Mouse (Mus musculus): ENCODE measurements around the gene Ifnb1. TPM values are rescaled to one million over a fixed set of nuclear protein-coding genes. Genes with fewer than 3 reads are reported as not detected.
A peak's percentile ranks its signal among the peaks of the same experiment; 100 is the strongest.

The Ifnb1 gene
- total and polyA plus RNA-seq, 2 experiments from 2014 or later = not detected

GRCm38 (mm10) chr4:88515711-88516211, 6.8 kb downstream of the Ifnb1 start:
- H3K4me3 ChIP-seq (ENCODE audit: low read depth, low read length) = no peak overlapping the region
- DNase-seq (ENCODE audit: low spot score) (no peak), ATAC-seq (ENCODE audit: low FRiP score) (peak; percentile 41; the same call in 1 of the 2 replicates)
- 40% methylated on average over 3 of the region's 4 CpGs for WGBS
- no peaks in the 10 kb centered on the region for H3K4me1 ChIP-seq (ENCODE audit: insufficient read depth, low read length)
- H3K27ac ChIP-seq (ENCODE audit: low read depth, low read length) = no peak overlapping the region; the same call in 1 of the 2 replicates
- no peaks in the 10 kb centered on the region for H3K36me3 ChIP-seq (ENCODE audit: insufficient read depth, low read length)
- no peaks in the 10 kb centered on the region for H3K9me3 ChIP-seq (ENCODE audit: low read length)
- no peaks in the 10 kb centered on the region for H3K27me3 ChIP-seq (ENCODE audit: insufficient read depth, low read length)
- TF ChIP-seq CTCF (IDR thresholded peaks at IDR 0.05) = no peak
- no peak overlapping the region for H3K4me2 ChIP-seq (ENCODE audit: low read depth, low read length, poor library complexity, severe bottlenecking)
- no peak overlapping the region for H3K9ac ChIP-seq (replicated peaks; ENCODE audit: low read length, poor library complexity, severe bottlenecking)

GRCm38 (mm10) chr4:88515250-88515649, 7.3 kb downstream of the Ifnb1 start:
- Histone ChIP-seq H3K9ac (replicated peaks; ENCODE audit: low read length, poor library complexity, severe bottlenecking) (no peak overlapping the region), H3K4me1 (ENCODE audit: insufficient read depth, low read length) (no peaks in the 10 kb centered on the region), H3K36me3 (ENCODE audit: insufficient read depth, low read length) (no peaks in the 10 kb centered on the region), H3K4me2 (ENCODE audit: low read depth, low read length, poor library complexity, severe bottlenecking) (no peak overlapping the region), H3K27ac (ENCODE audit: low read depth, low read length) (no peak overlapping the region), H3K27me3 (ENCODE audit: insufficient read depth, low read length) (no peaks in the 10 kb centered on the region), H3K4me3 (ENCODE audit: low read depth, low read length) (no peak overlapping the region), H3K9me3 (ENCODE audit: low read length) (no peaks in the 10 kb centered on the region)
- no peak for TF ChIP-seq CTCF (IDR thresholded peaks at IDR 0.05)
- DNase-seq (ENCODE audit: low spot score) = no peak
- ATAC-seq (ENCODE audit: low FRiP score) = no peak
- WGBS = 51% methylated on average over 2 of the region's 2 CpGs

GRCm38 (mm10) chr4:88514403-88514802, 8.2 kb downstream of the Ifnb1 start:
- no peaks in the 10 kb centered on the region for H3K9me3 ChIP-seq (ENCODE audit: low read length)
- H3K9ac ChIP-seq (replicated peaks; ENCODE audit: low read length, poor library complexity, severe bottlenecking) = no peak overlapping the region
- H3K4me3 ChIP-seq (ENCODE audit: low read depth, low read length) = no peak overlapping the region
- DNase-seq (ENCODE audit: low spot score) (peak; percentile 21), ATAC-seq (ENCODE audit: low FRiP score) (no peak)
- H3K36me3 ChIP-seq (ENCODE audit: insufficient read depth, low read length) = no peaks in the 10 kb centered on the region
- no peaks in the 10 kb centered on the region for H3K27me3 ChIP-seq (ENCODE audit: insufficient read depth, low read length)
- no peak overlapping the region for H3K4me2 ChIP-seq (ENCODE audit: low read depth, low read length, poor library complexity, severe bottlenecking)
- peak; percentile 75 for TF ChIP-seq CTCF (IDR thresholded peaks at IDR 0.05)
- no peaks in the 10 kb centered on the region for H3K4me1 ChIP-seq (ENCODE audit: insufficient read depth, low read length)
- WGBS = 49% methylated on average over 4 of the region's 4 CpGs
- H3K27ac ChIP-seq (ENCODE audit: low read depth, low read length) = no peak overlapping the region

- Histone ChIP-seq H3K4me3 (ENCODE audit: low read depth, low read length) (no peak overlapping the region), H3K27me3 (ENCODE audit: insufficient read depth, low read length) (no peaks in the 10 kb centered on the region), H3K4me1 (ENCODE audit: insufficient read depth, low read length) (no peaks in the 10 kb centered on the region), H3K36me3 (ENCODE audit: insufficient read depth, low read length) (no peaks in the 10 kb centered on the region), H3K27ac (ENCODE audit: low read depth, low read length) (no peak overlapping the region), H3K9me3 (ENCODE audit: low read length) (no peaks in the 10 kb centered on the region), H3K4me2 (ENCODE audit: low read depth, low read length, poor library complexity, severe bottlenecking) (no peak overlapping the region), H3K9ac (replicated peaks; ENCODE audit: low read length, poor library complexity, severe bottlenecking) (no peak overlapping the region)
- DNase-seq (ENCODE audit: low spot score) (no peak), ATAC-seq (ENCODE audit: low FRiP score) (no peak)
- WGBS = 96% methylated on average over 4 of the region's 4 CpGs
- no peak for TF ChIP-seq CTCF (IDR thresholded peaks at IDR 0.05)
These were observed 8.8 kb downstream of the Ifnb1 start for GRCm38 (mm10) chr4:88513743-88514142.

GRCm38 (mm10) chr4:88503753-88504152, 18.8 kb downstream of the Ifnb1 start:
- H3K4me3 ChIP-seq (ENCODE audit: low read depth, low read length) = no peak overlapping the region
- no peak for DNase-seq (ENCODE audit: low spot score)

GRCm38 (mm10) chr4:88501247-88501646, 21.3 kb downstream of the Ifnb1 start:
- WGBS = 82% methylated on average over 3 of the region's 3 CpGs

More at GRCm38 (mm10) chr4:88503753-88504152, 18.8 kb downstream of the Ifnb1 start:
- 75% methylated on average over 4 of the region's 4 CpGs for WGBS
- H3K4me1 ChIP-seq (ENCODE audit: insufficient read depth, low read length) = no peaks in the 10 kb centered on the region
- no peak overlapping the region for H3K9ac ChIP-seq (replicated peaks; ENCODE audit: low read length, poor library complexity, severe bottlenecking)
- no peak for ATAC-seq (ENCODE audit: low FRiP score)
- H3K27ac ChIP-seq (ENCODE audit: low read depth, low read length) = no peak overlapping the region
- TF ChIP-seq CTCF (IDR thresholded peaks at IDR 0.05) = no peak
- no peaks in the 10 kb centered on the region for H3K36me3 ChIP-seq (ENCODE audit: insufficient read depth, low read length)
- H3K27me3 ChIP-seq (ENCODE audit: insufficient read depth, low read length) = no peaks in the 10 kb centered on the region
- H3K4me2 ChIP-seq (ENCODE audit: low read depth, low read length, poor library complexity, severe bottlenecking) = no peak overlapping the region
- no peaks in the 10 kb centered on the region for H3K9me3 ChIP-seq (ENCODE audit: low read length)

More at GRCm38 (mm10) chr4:88501247-88501646, 21.3 kb downstream of the Ifnb1 start:
- H3K9ac ChIP-seq (replicated peaks; ENCODE audit: low read length, poor library complexity, severe bottlenecking) = no peak overlapping the region
- no peaks in the 10 kb centered on the region for H3K9me3 ChIP-seq (ENCODE audit: low read length)
- no peaks in the 10 kb centered on the region for H3K36me3 ChIP-seq (ENCODE audit: insufficient read depth, low read length)
- ATAC-seq (ENCODE audit: low FRiP score) (no peak), DNase-seq (ENCODE audit: low spot score) (no peak)
- H3K27me3 ChIP-seq (ENCODE audit: insufficient read depth, low read length) = no peaks in the 10 kb centered on the region
- H3K27ac ChIP-seq (ENCODE audit: low read depth, low read length) = no peak overlapping the region
- H3K4me3 ChIP-seq (ENCODE audit: low read depth, low read length) = no peak overlapping the region
- no peak overlapping the region for H3K4me2 ChIP-seq (ENCODE audit: low read depth, low read length, poor library complexity, severe bottlenecking)
- no peak for TF ChIP-seq CTCF (IDR thresholded peaks at IDR 0.05)
- H3K4me1 ChIP-seq (ENCODE audit: insufficient read depth, low read length) = no peaks in the 10 kb centered on the region

Measured in midbrain, postnatal 0 days (tissue).